Comparison of ENCODE assay signal across 10 mouse cellular contexts in genomic region chr7:126467271-126467670, GRCm38 (mm10). TPM values are rescaled to one million over a fixed set of nuclear protein-coding genes. Genes with fewer than 3 reads are reported as not detected.
DNase-seq lines count a peak whose midpoint lies in the region; ATAC-seq and TF ChIP-seq lines count a peak whose summit lies in the region.
"Had no signal": no experiment of that assay in that cellular context is flagged by ENCODE, and none has a peak within 500 bp of the region (broad histone marks: within the 10 kb centered on the region; RNA-seq: fewer than 3 reads in every experiment).

No protein-coding gene starts in this region.

- H3K4me2 ChIP-seq in liver, embryonic 11.5 days: no peak overlapping the region
- H3K4me2 ChIP-seq in midbrain, embryonic 14.5 days (ENCODE audit: low read length): no peak overlapping the region
- H3K4me2 ChIP-seq: heart, embryonic 15.5 days had no signal

- DNase-seq in cerebellum, adult 2 months: peak in 1 of 2 experiments; percentile 35
- DNase-seq in cerebellum, adult 11 months: no peak
- peak; percentile 72 for DNase-seq in liver
- DNase-seq in liver, embryonic 11.5 days (ENCODE audit: low spot score): no peak
- peak; percentile 25 for DNase-seq in brain, embryonic 14.5 days (ENCODE audit: low read depth)
- DNase-seq in heart, postnatal 4 days: peak; percentile 71
- DNase-seq in midbrain, embryonic 14.5 days: peak; percentile 44
- DNase-seq in thymus, postnatal 4 days: peak; percentile 82

- no peaks in the 10 kb centered on the region; the same call in 1 of the 2 replicates for H3K27me3 ChIP-seq in cerebellum, adult 2 months (ENCODE audit: control insufficient read depth, insufficient read depth, low read length)
- no peaks in the 10 kb centered on the region for H3K27me3 ChIP-seq in liver, embryonic 11.5 days (replicated peaks; ENCODE audit: control insufficient read depth, insufficient read depth, low read length)
- no peaks in the 10 kb centered on the region for H3K27me3 ChIP-seq in midbrain, embryonic 14.5 days (ENCODE audit: control insufficient read depth, insufficient read depth, low read length)
- H3K27me3 ChIP-seq: heart, embryonic 15.5 days; Patski had no signal

- H3K4me3 ChIP-seq in cerebellum, adult 2 months (replicated peaks; ENCODE audit: insufficient read depth, low read depth, low read length): no peak overlapping the region
- no peak overlapping the region for H3K4me3 ChIP-seq in liver, embryonic 11.5 days (ENCODE audit: low read depth, low read length)
- no peak overlapping the region for H3K4me3 ChIP-seq in midbrain, embryonic 14.5 days (replicated peaks; ENCODE audit: low read depth, low read length)
- H3K4me3 ChIP-seq: heart, embryonic 15.5 days had no signal

- H3K36me3 ChIP-seq in liver, embryonic 11.5 days (ENCODE audit: control insufficient read depth, insufficient read depth, low read length): peaks cover 38% of the 10 kb centered on the region
- H3K36me3 ChIP-seq in midbrain, embryonic 14.5 days (ENCODE audit: control insufficient read depth, insufficient read depth, low read length): peaks cover 62% of the 10 kb centered on the region

- ATAC-seq in liver, embryonic 11.5 days (replicated peaks; ENCODE audit: low FRiP score): no peak; the same call in 1 of the 2 replicates
- ATAC-seq in midbrain, embryonic 14.5 days (ENCODE audit: low FRiP score, low TSS enrichment): peak; percentile 46; the same call in 1 of the 2 replicates
- ATAC-seq: Patski had no signal

- no peaks in the 10 kb centered on the region; the same call in 1 of the 2 replicates for H3K4me1 ChIP-seq in cerebellum, adult 2 months (ENCODE audit: control insufficient read depth, insufficient read depth, low read length)
- H3K4me1 ChIP-seq in liver, embryonic 11.5 days (replicated peaks; ENCODE audit: control insufficient read depth, insufficient read depth, low read length): peaks cover 27% of the 10 kb centered on the region
- no peaks in the 10 kb centered on the region for H3K4me1 ChIP-seq in midbrain, embryonic 14.5 days (ENCODE audit: control insufficient read depth, insufficient read depth, low read length)

- TF ChIP-seq CTCF in cerebellum, adult 2 months (IDR thresholded peaks at IDR 0.05; ENCODE audit: borderline replicate concordance, insufficient read depth, low read depth, low read length): peak; percentile 49
- peak; percentile 56; the same call in 1 of the 2 replicates for TF ChIP-seq CTCF in brain, embryonic 14.5 days (IDR thresholded peaks at IDR 0.05; ENCODE audit: borderline replicate concordance, extremely low read depth, insufficient read depth, insufficient read length)

- H3K27ac ChIP-seq in cerebellum, adult 2 months (ENCODE audit: insufficient read depth, low read length): no peak overlapping the region
- no peak overlapping the region for H3K27ac ChIP-seq in liver, embryonic 11.5 days (ENCODE audit: low read depth, low read length)
- no peak overlapping the region for H3K27ac ChIP-seq in midbrain, embryonic 14.5 days (replicated peaks; ENCODE audit: low read depth, low read length)

- 54% methylated on average over 5 of the region's 5 CpGs for WGBS in cerebellum, adult 2 months
- 62% methylated on average over 5 of the region's 5 CpGs for WGBS in liver, embryonic 11.5 days
- 64% methylated on average over 5 of the region's 5 CpGs for WGBS in midbrain, embryonic 14.5 days

- no peak for TF ChIP-seq POLR2A in cerebellum, adult 2 months (IDR thresholded peaks at IDR 0.05; ENCODE audit: borderline replicate concordance, insufficient read depth, low read length)
- no peak for TF ChIP-seq POLR2A in brain, embryonic 14.5 days (IDR thresholded peaks at IDR 0.05; ENCODE audit: borderline replicate concordance, extremely low read depth, insufficient read depth, insufficient read length, poor library complexity, severe bottlenecking)

- H3K9ac ChIP-seq in liver, embryonic 11.5 days (ENCODE audit: low read depth, low read length): no peak overlapping the region
- H3K9ac ChIP-seq in midbrain, embryonic 14.5 days (replicated peaks; ENCODE audit: low read length): no peak overlapping the region
- H3K9ac ChIP-seq: heart, embryonic 15.5 days had no signal

- H3K9me3 ChIP-seq in liver, embryonic 11.5 days (ENCODE audit: control insufficient read depth, low read length): no peaks in the 10 kb centered on the region
- no peaks in the 10 kb centered on the region for H3K9me3 ChIP-seq in midbrain, embryonic 14.5 days (ENCODE audit: control insufficient read depth, low read length)
- H3K9me3 ChIP-seq: heart, embryonic 15.5 days had no signal

RNA-seq across cellular contexts. Expression of gene Atp2a1, which starts 4.4 kb away (rescaled TPM):
- 0.38 and 0.46 TPM in 2 replicates for polyA plus RNA-seq in cerebellum, adult 2 months (2012; rRNA removed)
- polyA plus RNA-seq in liver, embryonic 11.5 days (2014; fragmentation: Nextera tagmentation; extraction: Ambion mirVana): 1.3 TPM in 2 replicates
- 1.3 and 1.6 TPM in 2 replicates for polyA plus RNA-seq in brain, embryonic 14.5 days (2012; rRNA removed)
- 1 to 10 TPM in 1 of 2 experiments, under 1 TPM in 1; 0.67 to 9.0 TPM for total RNA-seq in heart, postnatal 4 days (2021)
- polyA plus RNA-seq in midbrain, embryonic 14.5 days (2014; fragmentation: Nextera tagmentation; extraction: Ambion mirVana): 0.39 TPM in 1 of 2 replicates, not detected in the other

RNA-seq across cellular contexts. Expression of gene Sh2b1, which starts 8.0 kb away (rescaled TPM):
- polyA plus RNA-seq in cerebellum, adult 2 months (2012; rRNA removed): 69.0 and 69.5 TPM in 2 replicates
- 26.2 and 26.4 TPM in 2 replicates for polyA plus RNA-seq in liver, embryonic 11.5 days (2014; fragmentation: Nextera tagmentation; extraction: Ambion mirVana)
- 83.6 and 86.4 TPM in 2 replicates for polyA plus RNA-seq in brain, embryonic 14.5 days (2012; rRNA removed)
- total RNA-seq in heart, postnatal 4 days (2021): 10 to 100 TPM; 47.1 to 51.4 TPM
- polyA plus RNA-seq in midbrain, embryonic 14.5 days (2014; fragmentation: Nextera tagmentation; extraction: Ambion mirVana): 67.5 and 73.1 TPM in 2 replicates

RNA-seq across cellular contexts. Expression of gene Tufm, which starts 19.9 kb away (rescaled TPM):
- 123 and 124 TPM in 2 replicates for polyA plus RNA-seq in cerebellum, adult 2 months (2012; rRNA removed)
- 193 and 211 TPM in 2 replicates for polyA plus RNA-seq in liver, embryonic 11.5 days (2014; fragmentation: Nextera tagmentation; extraction: Ambion mirVana)
- polyA plus RNA-seq in brain, embryonic 14.5 days (2012; rRNA removed): 107 and 118 TPM in 2 replicates
- 100 to 1,000 TPM; 224 to 238 TPM for total RNA-seq in heart, postnatal 4 days (2021)
- polyA plus RNA-seq in midbrain, embryonic 14.5 days (2014; fragmentation: Nextera tagmentation; extraction: Ambion mirVana): 118 and 135 TPM in 2 replicates

RNA-seq across cellular contexts. Expression of gene Atxn2l, which starts 36.0 kb away (rescaled TPM):
- polyA plus RNA-seq in cerebellum, adult 2 months (2012; rRNA removed): 139 and 154 TPM in 2 replicates
- 71.4 and 75.7 TPM in 2 replicates for polyA plus RNA-seq in liver, embryonic 11.5 days (2014; fragmentation: Nextera tagmentation; extraction: Ambion mirVana)
- 178 and 208 TPM in 2 replicates for polyA plus RNA-seq in brain, embryonic 14.5 days (2012; rRNA removed)
- 10 to 100 TPM; 60.0 to 65.7 TPM for total RNA-seq in heart, postnatal 4 days (2021)
- 51.8 and 73.2 TPM in 2 replicates for polyA plus RNA-seq in midbrain, embryonic 14.5 days (2014; fragmentation: Nextera tagmentation; extraction: Ambion mirVana)

RNA-seq across cellular contexts. Expression of gene Rabep2, which starts 38.7 kb away (rescaled TPM):
- 22.2 and 24.0 TPM in 2 replicates for polyA plus RNA-seq in cerebellum, adult 2 months (2012; rRNA removed)
- 15.6 and 16.0 TPM in 2 replicates for polyA plus RNA-seq in liver, embryonic 11.5 days (2014; fragmentation: Nextera tagmentation; extraction: Ambion mirVana)
- 22.1 and 25.2 TPM in 2 replicates for polyA plus RNA-seq in brain, embryonic 14.5 days (2012; rRNA removed)
- total RNA-seq in heart, postnatal 4 days (2021): 10 to 100 TPM; 11.8 to 15.0 TPM
- 19.6 and 22.1 TPM in 2 replicates for polyA plus RNA-seq in midbrain, embryonic 14.5 days (2014; fragmentation: Nextera tagmentation; extraction: Ambion mirVana)

Comparison
In these comparisons a context has a peak if more than half of its experiments do, and no peak if none do; other contexts are left out.
1. DNase-seq: peak in liver (single experiment), brain, embryonic 14.5 days (single experiment), heart, postnatal 4 days (single experiment), midbrain, embryonic 14.5 days (single experiment) and thymus, postnatal 4 days (single experiment); none in cerebellum, adult 11 months (single experiment) and liver, embryonic 11.5 days (single experiment).